Mouse (Mus musculus) forebrain, embryonic 10.5 days (tissue): ENCODE measurements around the gene Gm11146. TPM values are rescaled to one million over a fixed set of nuclear protein-coding genes. Genes with fewer than 3 reads are reported as not detected.

Experiments used
- microRNA counts: library from miRNA; unstranded; fragments of <30 nt; microRNA quantifications from one replicate; lab custom pipeline; 2017
- microRNA-seq: library from miRNA; unstranded; fragments of <30 nt; microRNA quantifications from one replicate; pipeline ENCODE4, GENCODE M21; 2017
- polyA plus RNA-seq: library from polyadenylated mRNA; unstranded; fragments of >200 nt; fragmentation: Nextera tagmentation; extraction: Ambion mirVana; gene quantifications from 2 replicates; pipeline ENCODE4 v1.2.1, GENCODE M21; 2016

Gene Gm11146
- polyA plus RNA-seq, 1 experiment from 2014 or later: not detected

MicroRNAs within 50 kb of the gene (microRNA counts, 519-probe panel; counts per million panel counts)
- 8,479 counts per million, percentile 99 among the panel's probes with 10 or more counts for microRNA mmu-miR-125b-5p (lab: Ali Mortazavi, UCI)
- microRNA mmu-miR-99a (lab: Ali Mortazavi, UCI): 6,762 counts per million, percentile 96 among the panel's probes with 10 or more counts

Small RNA genes lying within 50 kb of the gene (microRNA-seq; reads per million reads assigned to microRNA genes)
- 293 reads per million, percentile 59 among the genes with 10 or more reads in this experiment for gene Mir125b-2
- gene Mir99a: 28,761 reads per million, percentile 99 among the genes with 10 or more reads in this experiment
- 9.3 reads per million, percentile 20 among the genes with 10 or more reads in this experiment for gene Mirlet7c-1
